Mouse (Mus musculus): ENCODE measurements around the gene Exoc6b.

DNA sequence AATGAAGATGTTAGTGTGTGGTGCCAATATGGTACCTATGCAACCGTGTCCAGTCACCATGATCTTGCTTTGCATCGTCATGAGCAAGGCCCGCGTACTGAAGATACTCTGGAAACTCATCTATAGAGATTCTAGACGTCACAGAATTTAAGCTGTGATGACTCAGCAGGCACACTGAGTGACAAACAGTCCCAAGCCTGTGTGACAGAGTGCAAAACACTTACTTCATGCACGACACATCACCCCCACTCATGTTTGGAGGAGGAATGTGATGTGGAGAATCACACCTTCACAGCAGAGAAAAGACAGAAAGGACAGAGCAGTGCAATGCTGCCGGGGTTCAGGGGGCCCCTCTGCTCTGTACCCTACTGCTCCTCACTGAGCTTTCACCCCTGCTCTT, 261.8 kb downstream of the Exoc6b start:
- TF ChIP-seq FLI1 (IDR thresholded peaks at IDR 0.05; ENCODE audit: low read length) = no peak
- no peak for TF ChIP-seq GATA1 (IDR thresholded peaks at IDR 0.05; ENCODE audit: borderline replicate concordance, low read length)

Measured in megakaryocyte, embryonic 14.5 days (primary cell).